Comparison of ENCODE assay signal across 13 mouse cellular contexts in genomic region chr14:61092073-61092472, GRCm38 (mm10). TPM values are rescaled to one million over a fixed set of nuclear protein-coding genes. Genes with fewer than 3 reads are reported as not detected.
DNase-seq lines count a peak whose midpoint lies in the region; ATAC-seq lines count a peak whose summit lies in the region.
"Had no signal": no experiment of that assay in that cellular context is flagged by ENCODE, and none has a peak within 500 bp of the region (broad histone marks: within the 10 kb centered on the region; RNA-seq: fewer than 3 reads in every experiment).

No protein-coding gene starts in this region.

- no peaks in the 10 kb centered on the region for H3K27me3 ChIP-seq in embryonic facial prominence, embryonic 14.5 days (replicated peaks; ENCODE audit: control insufficient read depth, insufficient read depth, low read length)
- H3K27me3 ChIP-seq in embryonic facial prominence, embryonic 10.5 days (replicated peaks; ENCODE audit: low read depth, poor library complexity, severe bottlenecking), result no peaks in the 10 kb centered on the region
- H3K27me3 ChIP-seq: liver, embryonic 15.5 days had no signal

- H3K9ac ChIP-seq in embryonic facial prominence, embryonic 14.5 days (ENCODE audit: low read depth, low read length), result no peak overlapping the region
- H3K9ac ChIP-seq: liver, embryonic 15.5 days had no signal

- H3K27ac ChIP-seq in embryonic facial prominence, embryonic 14.5 days (replicated peaks; ENCODE audit: low read depth, low read length), result no peak overlapping the region
- no peak overlapping the region for H3K27ac ChIP-seq in embryonic facial prominence, embryonic 10.5 days (replicated peaks)
- H3K27ac ChIP-seq: forebrain, embryonic 10.5 days; heart, embryonic 10.5 days; hindbrain, embryonic 10.5 days; left cerebral cortex, adult 2 months; liver, embryonic 15.5 days had no signal

- peak; percentile 12 for DNase-seq in embryonic facial prominence, embryonic 14.5 days (ENCODE audit: low spot score)
- no peak for DNase-seq in embryonic facial prominence, embryonic 10.5 days (ENCODE audit: low spot score)
- peak; percentile 36 to 50 for DNase-seq in left cerebral cortex, adult 18-20 months (ENCODE audit: low spot score in 2 of 2)
- no peak for DNase-seq in left cerebral cortex, postnatal 4 days
- peak; percentile 44 to 55 for DNase-seq in right cerebral cortex, adult 2 months (ENCODE audit: low spot score in 2 of 2)
- DNase-seq: thymus, postnatal 14 days had no signal

- peaks cover 8% of the 10 kb centered on the region; the same call in 1 of the 2 replicates for H3K4me1 ChIP-seq in embryonic facial prominence, embryonic 14.5 days (ENCODE audit: control insufficient read depth, insufficient read depth, low read length)
- H3K4me1 ChIP-seq in embryonic facial prominence, embryonic 10.5 days, result no peaks in the 10 kb centered on the region
- H3K4me1 ChIP-seq: forebrain, embryonic 10.5 days; heart, embryonic 10.5 days; hindbrain, embryonic 10.5 days; liver, embryonic 15.5 days had no signal

- no peak for ATAC-seq in embryonic facial prominence, embryonic 14.5 days (ENCODE audit: low read depth)
- peak; percentile 54 for ATAC-seq in frontal cortex, adult (ENCODE audit: low TSS enrichment)
- ATAC-seq in granulocyte monocyte progenitor cell, adult 5-6 weeks (replicated peaks; ENCODE audit: poor library complexity, severe bottlenecking), result no peak

- no peak overlapping the region for H3K4me3 ChIP-seq in embryonic facial prominence, embryonic 14.5 days (ENCODE audit: low read depth, low read length)
- no peak overlapping the region for H3K4me3 ChIP-seq in embryonic facial prominence, embryonic 10.5 days
- H3K4me3 ChIP-seq: forebrain, embryonic 10.5 days; heart, embryonic 10.5 days; hindbrain, embryonic 10.5 days; left cerebral cortex, adult 2 months; liver, embryonic 15.5 days had no signal

- no peaks in the 10 kb centered on the region for H3K9me3 ChIP-seq in embryonic facial prominence, embryonic 14.5 days (ENCODE audit: control insufficient read depth, low read length)
- no peaks in the 10 kb centered on the region for H3K9me3 ChIP-seq in embryonic facial prominence, embryonic 10.5 days
- H3K9me3 ChIP-seq: forebrain, embryonic 10.5 days; heart, embryonic 10.5 days; hindbrain, embryonic 10.5 days; liver, embryonic 15.5 days had no signal

- no peaks in the 10 kb centered on the region for H3K36me3 ChIP-seq in embryonic facial prominence, embryonic 14.5 days (ENCODE audit: control insufficient read depth, insufficient read depth, low read length)
- no peaks in the 10 kb centered on the region for H3K36me3 ChIP-seq in embryonic facial prominence, embryonic 10.5 days (replicated peaks)
- H3K36me3 ChIP-seq: forebrain, embryonic 10.5 days; hindbrain, embryonic 10.5 days; liver, embryonic 15.5 days had no signal

- intact Hi-C loops in left cerebral cortex, postnatal 4 days (cut with DNase I), result no loop called here

- no peak overlapping the region for H3K4me2 ChIP-seq in embryonic facial prominence, embryonic 14.5 days (ENCODE audit: low read depth, low read length)
- H3K4me2 ChIP-seq: liver, embryonic 15.5 days had no signal

- WGBS in embryonic facial prominence, embryonic 14.5 days, result 74% methylated on average over 3 of the region's 3 CpGs
- WGBS in embryonic facial prominence, embryonic 10.5 days, result 93% methylated on average over 3 of the region's 3 CpGs

RNA-seq across cellular contexts. Expression of gene Tnfrsf19, which starts 45.8 kb away (rescaled TPM):
- 94.1 and 99.9 TPM in 2 replicates for polyA plus RNA-seq in embryonic facial prominence, embryonic 14.5 days (2014; fragmentation: Nextera tagmentation; extraction: Ambion mirVana)
- polyA plus RNA-seq in embryonic facial prominence, embryonic 10.5 days (2016; fragmentation: Nextera tagmentation; extraction: Ambion mirVana), result 37.2 and 41.4 TPM in 2 replicates
- 10 to 100 TPM; 56.7 to 58.1 TPM for total RNA-seq in left cerebral cortex, adult 18-20 months (2021)
- total RNA-seq in left cerebral cortex, postnatal 4 days (2021), result 10 to 100 TPM; 76.9 to 81.3 TPM
- not detected in 2 replicates for total RNA-seq in granulocyte monocyte progenitor cell, adult 5-6 weeks (2014; fragmentation: Nextera tagmentation)
- not detected in 2 replicates for total RNA-seq in granulocyte monocyte progenitor cell, adult 5-6 weeks (2017)

RNA-seq across cellular contexts. Expression of gene Sacs, which starts 46.2 kb away (rescaled TPM):
- 5.0 and 5.2 TPM in 2 replicates for polyA plus RNA-seq in embryonic facial prominence, embryonic 14.5 days (2014; fragmentation: Nextera tagmentation; extraction: Ambion mirVana)
- 2.3 and 2.8 TPM in 2 replicates for polyA plus RNA-seq in embryonic facial prominence, embryonic 10.5 days (2016; fragmentation: Nextera tagmentation; extraction: Ambion mirVana)
- 10 to 100 TPM; 56.2 to 59.4 TPM for total RNA-seq in left cerebral cortex, adult 18-20 months (2021)
- 10 to 100 TPM; 55.1 to 58.8 TPM for total RNA-seq in left cerebral cortex, postnatal 4 days (2021)
- 10.2 and 13.8 TPM in 2 replicates for total RNA-seq in granulocyte monocyte progenitor cell, adult 5-6 weeks (2014; fragmentation: Nextera tagmentation)
- 16.8 and 17.7 TPM in 2 replicates for total RNA-seq in granulocyte monocyte progenitor cell, adult 5-6 weeks (2017)

Comparison
In these comparisons a context has a peak if more than half of its experiments do, and no peak if none do; other contexts are left out.
1. DNase-seq: peak in embryonic facial prominence, embryonic 14.5 days (single experiment), left cerebral cortex, adult 18-20 months (2 of 2) and right cerebral cortex, adult 2 months (2 of 2); none in embryonic facial prominence, embryonic 10.5 days (single experiment) and left cerebral cortex, postnatal 4 days (single experiment).
2. RNA of gene Tnfrsf19, which starts 45.8 kb away (total RNA-seq): 76.9 to 81.3 TPM in left cerebral cortex, postnatal 4 days and 56.7 to 58.1 TPM in left cerebral cortex, adult 18-20 months; not detected in granulocyte monocyte progenitor cell, adult 5-6 weeks; every median in the first group is over 10 times any median in the second.